Mouse (Mus musculus): ENCODE data around the gene Vdr. TPM values are rescaled to one million over a fixed set of nuclear protein-coding genes. Genes with fewer than 3 reads are reported as not detected.
"Not testable (repeated sequence)": the region's sequence is repeated elsewhere in the genome, so short reads cannot be mapped to it uniquely, and the experiment has no call there.

The Vdr gene
- polyA plus RNA-seq, 1 experiment from 2014 or later: 20.6 TPM

DNA sequence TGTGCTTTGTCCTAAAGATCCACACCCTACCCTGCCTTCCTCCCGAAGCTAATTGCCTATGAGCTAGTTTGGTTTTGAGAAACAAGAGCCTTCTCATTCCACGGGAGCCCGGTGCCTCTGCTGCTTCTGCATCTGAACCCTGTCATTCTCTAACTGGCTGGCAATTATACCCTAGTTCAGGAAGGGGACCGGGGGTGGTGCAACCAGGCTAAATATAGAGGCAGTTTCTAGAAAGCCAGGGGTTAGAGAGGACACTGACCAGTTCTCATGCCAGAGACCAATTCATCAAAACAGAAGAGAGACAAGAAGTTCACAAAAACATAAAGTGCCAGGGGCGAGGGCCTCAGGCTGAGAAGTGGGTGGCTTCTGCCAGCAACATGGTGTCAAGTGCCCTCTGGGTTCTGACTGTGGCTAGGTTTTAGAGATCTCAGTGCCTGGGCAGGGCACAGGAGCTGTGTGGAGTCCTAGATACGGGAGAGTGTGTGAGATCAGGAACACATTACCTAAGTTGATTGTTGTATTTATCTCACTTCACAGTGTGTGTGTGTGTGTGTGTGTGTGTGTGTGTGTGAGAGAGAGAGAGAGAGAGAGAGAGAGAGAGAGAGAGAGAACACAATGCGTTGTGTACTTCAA, 31.6 kb downstream of the Vdr start:
- no peak for ATAC-seq (replicated peaks; ENCODE audit: low FRiP score, low read depth)
- TF ChIP-seq CTCF (IDR thresholded peaks at IDR 0.05; ENCODE audit: low read depth): no peak
- H3K4me1 ChIP-seq (replicated peaks; ENCODE audit: insufficient read depth, low read length): no peaks in the 10 kb centered on the region; the same call in 1 of the 2 replicates
- H3K4me3 ChIP-seq (replicated peaks; ENCODE audit: low read depth, low read length): no peak overlapping the region
- no peak for DNase-seq (ENCODE audit: low spot score)
- no peak overlapping the region for H3K9ac ChIP-seq (ENCODE audit: low read depth, low read length)
- 50% methylated on average over 7 of the region's 7 CpGs for WGBS
- no peak overlapping the region for H3K27ac ChIP-seq
- no peak overlapping the region for H3K4me2 ChIP-seq (ENCODE audit: low read length)
- H3K27me3 ChIP-seq (ENCODE audit: insufficient read depth, low read length): no peaks in the 10 kb centered on the region
- H3K9me3 ChIP-seq (replicated peaks; ENCODE audit: low read length): no peaks in the 10 kb centered on the region
- H3K36me3 ChIP-seq (ENCODE audit: insufficient read depth, low read length): no peaks in the 10 kb centered on the region

DNA sequence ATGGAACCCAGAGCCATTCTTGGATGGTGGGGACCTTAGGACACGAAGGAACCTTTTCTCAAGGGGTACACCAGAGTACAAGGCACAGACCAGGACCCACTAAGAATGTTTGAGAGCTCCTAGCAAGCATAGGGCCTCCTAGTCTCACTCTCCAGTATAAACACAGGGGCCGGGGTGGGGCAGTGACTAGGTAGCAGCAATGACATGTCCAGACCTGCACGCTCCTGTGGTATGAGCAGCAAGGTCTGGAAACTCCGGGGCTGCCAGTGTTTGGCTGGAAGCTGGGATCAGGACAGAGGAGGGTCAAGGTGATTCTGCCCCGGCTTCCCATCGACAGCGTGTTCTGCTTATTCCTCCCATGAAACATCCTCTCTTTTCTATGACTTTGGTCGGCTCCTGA, 34.6 kb downstream of the Vdr start:
- DNase-seq (ENCODE audit: low spot score) (no peak), ATAC-seq (replicated peaks; ENCODE audit: low FRiP score, low read depth) (no peak)
- H3K27me3 ChIP-seq (ENCODE audit: insufficient read depth, low read length): no peaks in the 10 kb centered on the region
- WGBS: 88% methylated on average over 8 of the region's 8 CpGs
- H3K9me3 ChIP-seq (replicated peaks; ENCODE audit: low read length): no peaks in the 10 kb centered on the region
- H3K36me3 ChIP-seq (ENCODE audit: insufficient read depth, low read length): no peaks in the 10 kb centered on the region
- no peak overlapping the region for H3K27ac ChIP-seq
- no peaks in the 10 kb centered on the region; the same call in 1 of the 2 replicates for H3K4me1 ChIP-seq (replicated peaks; ENCODE audit: insufficient read depth, low read length)
- no peak overlapping the region for H3K4me3 ChIP-seq (replicated peaks; ENCODE audit: low read depth, low read length)
- H3K9ac ChIP-seq (ENCODE audit: low read depth, low read length): no peak overlapping the region
- TF ChIP-seq CTCF (IDR thresholded peaks at IDR 0.05; ENCODE audit: low read depth): no peak
- H3K4me2 ChIP-seq (ENCODE audit: low read length): no peak overlapping the region

DNA sequence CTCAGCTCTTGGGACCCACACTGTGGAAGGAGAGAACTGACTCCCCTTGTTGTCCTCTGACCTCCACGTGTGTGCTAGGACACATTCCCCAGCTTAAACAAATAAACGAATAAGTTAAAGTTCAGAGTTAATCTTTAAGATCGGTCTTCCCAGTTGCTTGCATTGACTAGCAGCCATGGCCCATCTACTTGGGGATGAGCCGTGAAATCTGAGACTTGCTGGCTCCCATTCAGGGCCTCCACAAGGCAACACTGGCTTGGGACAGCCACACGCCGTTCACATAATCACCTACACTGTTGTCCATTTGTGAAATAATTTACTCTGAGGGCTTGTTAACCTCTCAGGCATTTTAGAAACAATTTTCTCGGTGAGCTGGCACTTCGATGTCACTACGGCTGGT, 36.7 kb downstream of the Vdr start:
- ATAC-seq (replicated peaks; ENCODE audit: low FRiP score, low read depth) (no peak), DNase-seq (ENCODE audit: low spot score) (no peak)
- H3K9me3 ChIP-seq (replicated peaks; ENCODE audit: low read length): no peaks in the 10 kb centered on the region
- H3K4me1 ChIP-seq (replicated peaks; ENCODE audit: insufficient read depth, low read length): no peaks in the 10 kb centered on the region; the same call in 1 of the 2 replicates
- 0 out of 2 replicates have a peak overlapping the region, but pooled peaks have one; percentile 36 for H3K27ac ChIP-seq
- WGBS: 33% methylated on average over 9 of the region's 9 CpGs
- TF ChIP-seq CTCF (IDR thresholded peaks at IDR 0.05; ENCODE audit: low read depth): no peak
- H3K36me3 ChIP-seq (ENCODE audit: insufficient read depth, low read length): no peaks in the 10 kb centered on the region
- H3K4me2 ChIP-seq (ENCODE audit: low read length): no peak overlapping the region
- no peak overlapping the region for H3K9ac ChIP-seq (ENCODE audit: low read depth, low read length)
- no peak overlapping the region for H3K4me3 ChIP-seq (replicated peaks; ENCODE audit: low read depth, low read length)
- no peaks in the 10 kb centered on the region for H3K27me3 ChIP-seq (ENCODE audit: insufficient read depth, low read length)

DNA sequence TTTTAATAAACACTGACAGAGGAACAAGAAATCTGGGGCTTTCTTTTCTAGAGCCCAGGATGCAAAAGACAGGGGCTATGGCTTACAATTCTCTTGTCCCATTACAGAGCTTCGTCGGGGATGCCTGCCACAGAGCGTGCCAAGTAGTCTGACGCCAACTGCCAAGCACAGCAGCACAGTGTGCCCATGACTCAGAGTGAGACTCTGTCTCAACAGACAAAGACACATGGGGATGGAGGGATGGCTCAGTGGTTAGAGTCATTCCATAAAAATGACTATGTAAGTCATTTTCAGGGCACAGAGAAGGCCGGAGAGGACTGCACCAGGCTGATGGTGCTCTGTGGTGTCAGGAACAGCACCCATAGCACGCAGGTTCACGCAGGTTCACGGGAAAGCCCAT, 38.3 kb downstream of the Vdr start:
- no peak overlapping the region for H3K4me3 ChIP-seq (replicated peaks; ENCODE audit: low read depth, low read length)
- ATAC-seq (replicated peaks; ENCODE audit: low FRiP score, low read depth): no peak
- no peak overlapping the region for H3K9ac ChIP-seq (ENCODE audit: low read depth, low read length)
- no peak for TF ChIP-seq CTCF (IDR thresholded peaks at IDR 0.05; ENCODE audit: low read depth)
- H3K27me3 ChIP-seq (ENCODE audit: insufficient read depth, low read length): no peaks in the 10 kb centered on the region
- H3K4me1 ChIP-seq (replicated peaks; ENCODE audit: insufficient read depth, low read length): no peaks in the 10 kb centered on the region; the same call in 1 of the 2 replicates
- H3K36me3 ChIP-seq (ENCODE audit: insufficient read depth, low read length): no peaks in the 10 kb centered on the region
- H3K4me2 ChIP-seq (ENCODE audit: low read length): no peak overlapping the region
- 95% methylated on average over 8 of the region's 8 CpGs for WGBS
- no peaks in the 10 kb centered on the region for H3K9me3 ChIP-seq (replicated peaks; ENCODE audit: low read length)
- no peak overlapping the region for H3K27ac ChIP-seq
- DNase-seq (ENCODE audit: low spot score): no peak

DNA sequence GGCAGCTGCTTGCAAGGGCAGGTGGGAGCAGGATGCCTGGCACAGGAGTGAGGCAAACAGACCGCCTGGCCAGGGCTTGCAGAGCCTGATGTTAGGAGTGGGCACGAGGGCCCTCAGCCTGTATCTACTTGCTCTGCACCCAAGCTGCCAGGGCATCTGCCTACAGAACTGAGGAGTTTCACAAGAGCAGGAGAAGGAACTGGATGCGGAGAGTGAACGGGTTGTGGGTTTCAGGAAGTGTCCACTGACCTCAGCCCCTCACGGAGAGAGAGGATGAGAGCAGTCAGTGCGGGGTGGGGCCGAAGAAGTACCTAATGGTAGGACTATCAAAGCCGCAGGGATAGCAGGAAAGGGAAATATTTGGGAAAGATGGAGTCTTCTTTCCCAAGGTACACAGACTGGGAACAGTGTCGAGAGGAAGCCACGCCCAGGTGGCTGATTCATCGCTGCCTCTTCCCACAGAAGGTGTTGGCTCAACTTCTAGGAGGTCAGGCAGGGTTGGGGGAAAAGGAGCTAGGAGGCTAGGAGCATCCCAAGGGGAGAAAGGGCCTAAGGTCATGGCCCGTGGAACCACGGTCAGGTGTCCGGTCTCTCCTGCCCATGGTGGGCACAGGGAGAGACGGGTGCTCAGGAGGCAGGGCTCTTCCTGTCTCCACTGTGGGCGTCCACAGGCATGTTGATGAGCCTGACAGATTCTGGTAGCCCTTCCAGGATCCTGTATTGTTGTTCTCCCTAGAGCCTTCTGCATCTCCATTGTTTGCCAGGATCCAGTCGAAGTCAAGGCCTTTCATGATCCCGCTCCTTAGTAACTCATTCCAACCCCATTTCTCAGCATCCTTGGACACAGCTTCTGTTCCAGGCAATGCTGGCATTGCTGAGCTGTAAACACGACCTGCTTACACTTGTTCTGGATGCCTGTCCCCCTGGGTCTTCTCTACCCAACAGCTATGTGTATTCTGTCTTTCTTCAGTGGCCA, 39.1 kb downstream of the Vdr start:
- WGBS: 74% methylated on average over 19 of the region's 19 CpGs
- Histone ChIP-seq H3K4me1 (replicated peaks; ENCODE audit: insufficient read depth, low read length) (no peaks in the 10 kb centered on the region; the same call in 1 of the 2 replicates), H3K9me3 (replicated peaks; ENCODE audit: low read length) (no peaks in the 10 kb centered on the region), H3K36me3 (ENCODE audit: insufficient read depth, low read length) (0 out of 2 replicates have a peak, but pooled peaks cover 2% of the 10 kb centered on the region), H3K27ac (no peak overlapping the region), H3K27me3 (ENCODE audit: insufficient read depth, low read length) (no peaks in the 10 kb centered on the region), H3K4me3 (replicated peaks; ENCODE audit: low read depth, low read length) (no peak overlapping the region), H3K4me2 (ENCODE audit: low read length) (no peak overlapping the region), H3K9ac (ENCODE audit: low read depth, low read length) (no peak overlapping the region)
- no peak for ATAC-seq (replicated peaks; ENCODE audit: low FRiP score, low read depth)
- no peak for DNase-seq (ENCODE audit: low spot score)
- no peak for TF ChIP-seq CTCF (IDR thresholded peaks at IDR 0.05; ENCODE audit: low read depth)

DNA sequence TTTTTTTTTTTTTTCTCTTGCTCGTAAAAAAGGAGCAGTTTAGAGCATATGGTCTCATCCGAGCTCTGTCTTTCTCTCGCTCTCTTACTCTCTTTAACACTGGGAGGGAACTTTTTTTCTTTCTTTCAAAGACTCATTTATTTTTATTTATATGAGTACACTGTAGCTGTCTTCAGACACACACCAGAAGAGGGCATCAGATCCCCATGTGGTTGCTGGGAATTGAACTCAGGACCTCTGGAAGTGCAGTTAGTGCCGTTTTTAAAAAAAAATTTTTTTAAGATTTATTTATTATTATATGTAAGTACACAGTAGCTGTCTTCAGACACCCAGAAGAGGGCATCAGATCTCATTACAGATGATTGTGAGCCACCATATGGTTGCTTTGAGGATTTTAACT, 40.3 kb downstream of the Vdr start:
- not testable (repeated sequence) for H3K9ac ChIP-seq (ENCODE audit: low read depth, low read length); H3K4me2 ChIP-seq (ENCODE audit: low read length); ATAC-seq (replicated peaks; ENCODE audit: low FRiP score, low read depth); H3K4me3 ChIP-seq (replicated peaks; ENCODE audit: low read depth, low read length); H3K4me1 ChIP-seq (replicated peaks; ENCODE audit: insufficient read depth, low read length); DNase-seq (ENCODE audit: low spot score); H3K9me3 ChIP-seq (replicated peaks; ENCODE audit: low read length); H3K27me3 ChIP-seq (ENCODE audit: insufficient read depth, low read length); H3K36me3 ChIP-seq (ENCODE audit: insufficient read depth, low read length); H3K27ac ChIP-seq
- TF ChIP-seq CTCF (IDR thresholded peaks at IDR 0.05; ENCODE audit: low read depth): peak; percentile 33; the same call in 1 of the 2 replicates
- 70% methylated on average over 4 of the region's 4 CpGs for WGBS

Data from kidney, postnatal 0 days (tissue).